Mouse (Mus musculus): Measurements from ENCODE around the gene Nme4.

- TF ChIP-seq CTCF (IDR thresholded peaks at IDR 0.05; ENCODE audit: extremely low read depth, insufficient read length, insufficient replicate concordance, low read depth, low read length) (no peak), POLR2A (IDR thresholded peaks at IDR 0.05; ENCODE audit: low read depth, low read length) (no peak)
Observed at GRCm38 (mm10) chr17:26043249-26043636, 52.2 kb downstream of the Nme4 start.

Measured in small intestine, adult 2 months (tissue).